Mouse (Mus musculus) adrenal gland, postnatal 10 days (tissue): ENCODE measurements around the gene Armc12. TPM values are rescaled to one million over a fixed set of nuclear protein-coding genes. Genes with fewer than 3 reads are reported as not detected.

ENCODE experiments used
- microRNA-seq: library from miRNA; unstranded; fragments of <30 nt; microRNA quantifications from one replicate; pipeline ENCODE4 v1.2.0, GENCODE M21; 2021
- total RNA-seq, 2 experiments: library from RNA; stranded (reverse); gene quantifications; 2 replicates each; pipeline ENCODE4 v1.2.3; 2021

Armc12 gene
- total RNA-seq, 2 experiments from 2014 or later = not detected

Small RNA genes lying within 50 kb of the gene (microRNA-seq; reads per million reads assigned to microRNA genes)
- gene Gm25195 (not detected), gene Mir6969 (not detected)

Other genes with a start within 250 kb of the Armc12 start
- gene Fance, start 217.3 kb upstream of the Armc12 start, total RNA-seq = 10 to 100 TPM; 24.2 to 36.2 TPM
- gene Rpl10a, start 202.3 kb upstream of the Armc12 start, total RNA-seq = 100 to 1,000 TPM; 948 to 951 TPM
- 10 to 100 TPM; 12.8 to 13.5 TPM for gene Tead3, start 180.0 kb upstream of the Armc12 start, total RNA-seq
- under 1 TPM; 0.33 to 1.00 TPM for gene Tulp1, start 165.6 kb upstream of the Armc12 start, total RNA-seq
- 10 to 100 TPM; 55.4 to 95.1 TPM for gene Fkbp5, start 13.3 kb upstream of the Armc12 start, total RNA-seq
- not detected for gene Clpsl2, start 18.6 kb downstream of the Armc12 start, total RNA-seq
- gene Clps, start 30.0 kb downstream of the Armc12 start, total RNA-seq = not detected
- 1 to 10 TPM; 1.5 to 1.7 TPM for gene Lhfpl5, start 44.8 kb downstream of the Armc12 start, total RNA-seq
- 10 to 100 TPM; 53.2 to 62.8 TPM for gene Srpk1, start 91.9 kb downstream of the Armc12 start, total RNA-seq
- gene Slc26a8, start 159.4 kb downstream of the Armc12 start, total RNA-seq = 1 to 10 TPM; 1.4 to 4.7 TPM
- 10 to 100 TPM; 63.6 to 74.4 TPM for gene Mapk14, start 160.5 kb downstream of the Armc12 start, total RNA-seq
- gene AC170998.1, start 195.3 kb downstream of the Armc12 start, total RNA-seq = 1 to 10 TPM in 1 of 2 experiments, under 1 TPM in 1; 0.78 to 1.7 TPM
- 10 to 100 TPM; 34.6 to 35.5 TPM for gene Mapk13, start 238.5 kb downstream of the Armc12 start, total RNA-seq